Mouse (Mus musculus): ENCODE measurements around the gene Vamp5. TPM values are rescaled to one million over a fixed set of nuclear protein-coding genes. Genes with fewer than 3 reads are reported as not detected.
A peak's percentile ranks its signal among the peaks of the same experiment; 100 is the strongest.

The Vamp5 gene
- polyA plus RNA-seq (2015; fragmentation: Nextera tagmentation; extraction: Ambion mirVana) = 45.6 and 50.1 TPM in 2 replicates

DNA sequence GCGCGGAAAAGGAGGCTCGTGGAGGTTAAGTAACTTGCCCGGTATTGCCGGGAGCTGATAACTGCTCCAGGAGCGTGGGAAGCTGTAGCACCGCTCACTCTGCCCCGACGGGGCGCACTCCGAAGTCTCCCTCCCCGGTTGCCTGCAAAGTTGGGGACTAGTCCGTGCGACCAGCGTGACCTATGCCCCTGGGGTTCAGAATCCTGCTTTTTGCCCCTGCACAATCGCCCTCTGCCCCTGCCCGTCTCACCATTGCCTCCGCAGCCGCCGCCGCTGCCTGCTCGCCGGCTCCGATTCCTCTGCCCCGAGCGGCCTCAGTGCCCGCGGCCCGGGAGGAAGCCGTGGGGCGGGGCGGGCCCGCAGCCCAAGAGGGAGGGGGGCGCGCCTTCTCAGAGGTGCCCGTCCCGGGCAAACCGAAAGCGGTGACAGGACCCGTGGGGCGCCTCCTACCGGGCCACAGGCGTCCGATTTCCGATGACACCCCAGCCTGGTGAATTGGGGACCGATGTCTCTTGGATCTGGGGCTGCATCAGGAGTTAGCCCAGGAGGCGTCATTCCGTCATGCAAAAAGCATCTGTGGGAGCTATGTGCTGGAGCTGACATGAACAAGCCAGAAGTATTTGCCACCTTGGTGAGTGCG lies at the start of gene Vamp5:
Vamp5 (minus strand) TSS at position 338 of the 640 bp plus-strand sequence.
- Histone ChIP-seq H3K36me3 (ENCODE audit: insufficient read depth, low read length) (peaks cover 2% of the 10 kb centered on the region), H3K27ac (peak within 1 kb of the TSS; percentile 73), H3K9me3 (replicated peaks; ENCODE audit: low read length) (no peaks in the 10 kb centered on the region), H3K9ac (ENCODE audit: low read depth, low read length) (peak within 1 kb of the TSS; percentile 78), H3K4me2 (ENCODE audit: low read length) (peak within 1 kb of the TSS; percentile 79), H3K27me3 (ENCODE audit: insufficient read depth, low read length) (no peaks in the 10 kb centered on the region), H3K4me1 (replicated peaks; ENCODE audit: insufficient read depth, low read length) (no peaks in the 10 kb centered on the region), H3K4me3 (replicated peaks; ENCODE audit: low read depth, low read length) (peak within 1 kb of the TSS; percentile 60)
- ATAC-seq (replicated peaks; ENCODE audit: low FRiP score, low read depth) (peak; percentile 82), DNase-seq (ENCODE audit: low spot score) (peak; percentile 76)
- TF ChIP-seq CTCF (IDR thresholded peaks at IDR 0.05; ENCODE audit: low read depth) = peak; percentile 33; the same call in 1 of the 2 replicates
- 1% methylated on average over 48 of the region's 49 CpGs for WGBS

DNA sequence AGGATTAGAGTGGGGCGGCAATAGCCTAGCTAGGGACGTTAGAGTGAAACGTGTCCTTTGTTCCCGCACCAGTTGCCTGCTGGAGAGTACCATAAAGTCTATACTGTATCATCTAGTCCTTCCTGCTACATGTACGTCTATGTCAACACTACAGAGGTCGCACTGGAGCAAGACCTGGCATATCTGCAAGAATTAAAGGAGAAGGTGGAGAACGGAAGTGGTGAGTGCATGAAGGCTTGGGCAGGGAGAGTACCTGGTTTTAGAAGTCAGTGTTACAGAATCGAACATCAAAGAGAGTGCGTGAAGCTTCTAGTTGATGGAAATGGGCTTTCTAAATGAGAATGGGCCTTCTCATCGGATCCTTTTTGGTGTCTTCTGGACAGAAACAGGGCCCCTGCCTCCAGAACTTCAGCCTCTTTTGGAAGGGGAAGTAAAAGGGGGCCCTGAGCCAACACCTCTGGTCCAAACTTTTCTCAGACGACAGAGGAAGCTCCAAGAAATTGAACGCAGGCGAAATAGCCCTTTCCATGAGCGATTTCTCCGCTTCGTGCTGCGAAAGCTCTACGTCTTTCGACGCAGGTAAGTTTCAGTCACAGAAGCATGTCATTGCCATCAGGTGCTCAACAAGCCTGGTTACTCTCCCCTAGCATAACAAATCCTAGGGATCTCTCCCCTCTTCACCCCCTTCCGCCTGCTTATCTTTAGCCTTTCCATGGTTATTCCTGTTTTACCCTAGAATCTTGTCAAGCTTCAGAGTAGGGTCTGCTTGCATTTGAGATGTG lies 49.0 kb upstream of the Vamp5 start:
- Histone ChIP-seq H3K4me3 (replicated peaks; ENCODE audit: low read depth, low read length) (no peak overlapping the region), H3K9ac (ENCODE audit: low read depth, low read length) (no peak overlapping the region), H3K27me3 (ENCODE audit: insufficient read depth, low read length) (no peaks in the 10 kb centered on the region), H3K27ac (no peak overlapping the region), H3K9me3 (replicated peaks; ENCODE audit: low read length) (no peaks in the 10 kb centered on the region), H3K36me3 (ENCODE audit: insufficient read depth, low read length) (peaks cover 44% of the 10 kb centered on the region), H3K4me1 (replicated peaks; ENCODE audit: insufficient read depth, low read length) (no peaks in the 10 kb centered on the region), H3K4me2 (ENCODE audit: low read length) (no peak overlapping the region)
- TF ChIP-seq CTCF (IDR thresholded peaks at IDR 0.05; ENCODE audit: low read depth) = no peak
- WGBS = 83% methylated on average over 21 of the region's 21 CpGs
- DNase-seq (ENCODE audit: low spot score) (no peak), ATAC-seq (replicated peaks; ENCODE audit: low FRiP score, low read depth) (no peak)

DNA sequence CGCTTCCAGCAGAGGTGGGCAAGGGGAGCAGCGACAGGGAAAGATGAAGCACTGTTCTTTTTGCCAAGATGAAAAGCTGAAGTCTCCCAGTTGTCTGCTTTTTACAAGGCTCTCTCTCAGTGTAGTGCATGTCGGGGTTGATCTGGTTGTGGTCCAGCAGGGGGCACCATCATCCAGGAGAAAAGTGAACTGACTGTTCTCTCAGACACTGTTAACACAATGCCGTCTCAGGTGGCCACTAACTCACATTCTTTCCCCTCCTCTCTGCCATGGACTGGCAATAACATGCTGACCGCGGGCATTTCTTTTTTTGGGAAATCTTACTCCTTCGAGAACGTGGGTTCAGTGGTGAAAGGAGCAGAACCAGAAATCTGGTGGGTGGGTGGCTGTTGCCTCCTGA lies 47.8 kb upstream of the Vamp5 start:
- ATAC-seq (replicated peaks; ENCODE audit: low FRiP score, low read depth) = peak; percentile 73
- Histone ChIP-seq H3K9ac (ENCODE audit: low read depth, low read length) (no peak overlapping the region), H3K4me3 (replicated peaks; ENCODE audit: low read depth, low read length) (no peak overlapping the region), H3K36me3 (ENCODE audit: insufficient read depth, low read length) (peaks cover 48% of the 10 kb centered on the region), H3K27me3 (ENCODE audit: insufficient read depth, low read length) (no peaks in the 10 kb centered on the region), H3K4me1 (replicated peaks; ENCODE audit: insufficient read depth, low read length) (no peaks in the 10 kb centered on the region), H3K27ac (no peak overlapping the region), H3K4me2 (ENCODE audit: low read length) (no peak overlapping the region), H3K9me3 (replicated peaks; ENCODE audit: low read length) (no peaks in the 10 kb centered on the region)
- DNase-seq (ENCODE audit: low spot score) = peak; percentile 86
- TF ChIP-seq CTCF (IDR thresholded peaks at IDR 0.05; ENCODE audit: low read depth) = peak; percentile 88
- 17% methylated on average over 8 of the region's 8 CpGs for WGBS

DNA sequence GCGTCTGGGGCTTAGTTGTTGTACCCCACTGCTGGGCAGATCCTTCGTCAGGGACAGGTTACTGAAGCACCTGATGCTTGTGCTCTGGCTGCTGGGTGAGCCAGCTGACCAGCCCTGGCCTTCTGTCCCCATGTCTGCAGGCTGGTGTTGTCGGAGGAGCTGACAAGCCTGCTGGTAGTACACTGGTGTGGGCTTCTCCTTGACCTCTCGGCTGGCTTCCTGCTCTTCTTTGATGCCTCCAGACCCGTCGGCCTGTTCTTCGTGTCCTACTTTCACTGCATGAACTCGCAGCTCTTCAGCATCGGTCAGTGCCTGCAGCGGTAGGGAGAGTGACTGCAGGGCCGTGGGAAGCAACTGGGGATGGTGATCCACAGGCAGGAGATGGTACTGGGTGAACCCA lies 45.4 kb upstream of the Vamp5 start:
- no peaks in the 10 kb centered on the region for H3K4me1 ChIP-seq (replicated peaks; ENCODE audit: insufficient read depth, low read length)
- ATAC-seq (replicated peaks; ENCODE audit: low FRiP score, low read depth) (no peak), DNase-seq (ENCODE audit: low spot score) (no peak)
- H3K9me3 ChIP-seq (replicated peaks; ENCODE audit: low read length) = no peaks in the 10 kb centered on the region
- H3K27me3 ChIP-seq (ENCODE audit: insufficient read depth, low read length) = no peaks in the 10 kb centered on the region
- WGBS = 95% methylated on average over 11 of the region's 11 CpGs
- H3K9ac ChIP-seq (ENCODE audit: low read depth, low read length) = no peak overlapping the region
- peaks cover 41% of the 10 kb centered on the region for H3K36me3 ChIP-seq (ENCODE audit: insufficient read depth, low read length)
- no peak overlapping the region for H3K4me2 ChIP-seq (ENCODE audit: low read length)
- H3K4me3 ChIP-seq (replicated peaks; ENCODE audit: low read depth, low read length) = no peak overlapping the region
- H3K27ac ChIP-seq = no peak overlapping the region
- no peak for TF ChIP-seq CTCF (IDR thresholded peaks at IDR 0.05; ENCODE audit: low read depth)

DNA sequence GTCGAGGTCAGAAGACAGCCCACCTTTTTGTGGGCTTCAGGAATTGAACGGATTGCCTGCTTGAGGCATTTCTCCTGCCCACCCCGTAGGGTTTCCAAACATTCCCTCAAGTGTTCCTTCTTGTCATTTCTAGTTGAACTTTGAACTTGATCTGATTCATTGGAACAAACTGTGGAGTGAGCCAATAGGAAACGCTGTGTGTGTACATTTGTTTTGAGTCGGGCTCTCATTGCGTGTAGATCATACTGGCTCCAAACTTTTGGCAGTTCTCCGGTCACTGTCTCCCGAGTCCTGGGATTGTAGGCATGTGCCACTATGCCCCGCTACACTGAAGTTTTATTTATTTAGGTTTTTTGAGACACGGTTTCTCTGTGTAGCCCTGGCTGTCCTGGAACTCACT lies 40.6 kb upstream of the Vamp5 start:
- no peak for TF ChIP-seq CTCF (IDR thresholded peaks at IDR 0.05; ENCODE audit: low read depth)
- no peak overlapping the region for H3K9ac ChIP-seq (ENCODE audit: low read depth, low read length)
- ATAC-seq (replicated peaks; ENCODE audit: low FRiP score, low read depth) = no peak
- H3K4me2 ChIP-seq (ENCODE audit: low read length) = no peak overlapping the region
- no peaks in the 10 kb centered on the region for H3K27me3 ChIP-seq (ENCODE audit: insufficient read depth, low read length)
- no peaks in the 10 kb centered on the region for H3K4me1 ChIP-seq (replicated peaks; ENCODE audit: insufficient read depth, low read length)
- no peak for DNase-seq (ENCODE audit: low spot score)
- peaks cover 45% of the 10 kb centered on the region for H3K36me3 ChIP-seq (ENCODE audit: insufficient read depth, low read length)
- WGBS = 93% methylated on average over 10 of the region's 10 CpGs
- no peaks in the 10 kb centered on the region for H3K9me3 ChIP-seq (replicated peaks; ENCODE audit: low read length)
- H3K27ac ChIP-seq = no peak overlapping the region
- no peak overlapping the region for H3K4me3 ChIP-seq (replicated peaks; ENCODE audit: low read depth, low read length)

DNA sequence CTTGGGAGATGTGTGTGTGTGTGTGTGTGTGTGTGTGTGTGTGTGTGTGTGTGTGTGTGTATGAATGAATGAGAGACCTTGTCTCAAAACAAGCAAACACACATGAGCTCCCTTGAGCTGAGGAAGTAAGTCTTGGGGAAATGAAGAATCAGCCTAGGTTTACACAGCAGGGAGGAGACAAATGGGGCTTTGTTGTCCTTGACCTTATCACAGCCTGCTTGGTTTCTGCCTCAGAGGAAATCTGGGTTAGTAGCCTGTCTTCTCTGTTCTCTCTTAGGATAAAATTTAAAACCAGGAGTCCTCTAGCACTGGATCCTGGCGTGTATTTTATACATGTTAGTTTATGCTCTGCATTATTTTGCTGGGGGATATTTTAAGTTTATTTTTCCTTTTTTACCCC lies 39.5 kb upstream of the Vamp5 start:
- H3K4me1 ChIP-seq (replicated peaks; ENCODE audit: insufficient read depth, low read length) = no peaks in the 10 kb centered on the region; the same call in 1 of the 2 replicates
- DNase-seq (ENCODE audit: low spot score) (no peak), ATAC-seq (replicated peaks; ENCODE audit: low FRiP score, low read depth) (no peak)
- no peak overlapping the region for H3K9ac ChIP-seq (ENCODE audit: low read depth, low read length)
- 90% methylated on average over 1 of the region's 1 CpGs for WGBS
- H3K4me3 ChIP-seq (replicated peaks; ENCODE audit: low read depth, low read length) = no peak overlapping the region
- H3K27ac ChIP-seq = no peak overlapping the region
- H3K36me3 ChIP-seq (ENCODE audit: insufficient read depth, low read length) = peaks cover 35% of the 10 kb centered on the region
- no peaks in the 10 kb centered on the region for H3K27me3 ChIP-seq (ENCODE audit: insufficient read depth, low read length)
- no peak for TF ChIP-seq CTCF (IDR thresholded peaks at IDR 0.05; ENCODE audit: low read depth)
- H3K9me3 ChIP-seq (replicated peaks; ENCODE audit: low read length) = no peaks in the 10 kb centered on the region
- H3K4me2 ChIP-seq (ENCODE audit: low read length) = no peak overlapping the region
